Mouse (Mus musculus): ENCODE results near the gene Macrod2.
"Not testable (repeated sequence)": the region's sequence is repeated elsewhere in the genome, so short reads cannot be mapped to it uniquely, and the experiment has no call there.

Macrod2 gene

GRCm38 (mm10) chr2:140698585-140698984 lies 303.5 kb downstream of the Macrod2 start:
- DNase-seq (ENCODE audit: low read depth, low spot score), result no peak

DNA sequence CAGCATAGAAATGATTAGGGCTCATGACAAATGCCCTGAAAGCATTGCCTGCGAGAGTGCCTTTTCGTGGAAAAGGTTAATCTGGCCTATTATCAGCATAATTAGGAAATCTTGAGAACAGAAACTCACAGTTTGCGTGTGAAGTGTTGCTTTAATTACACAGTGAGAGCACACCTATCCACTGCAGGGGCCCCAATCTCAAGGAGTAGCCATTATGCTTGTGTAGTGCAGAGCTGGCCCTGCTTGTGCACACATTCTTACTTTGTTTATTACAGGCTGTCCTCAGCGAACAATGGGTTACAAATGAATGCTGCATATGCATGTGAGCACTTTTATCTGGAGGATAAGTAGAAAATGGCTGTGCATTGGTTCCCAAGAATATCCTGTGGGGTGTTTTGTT lies 308.3 kb downstream of the Macrod2 start:
- DNase-seq (ENCODE audit: low read depth, low spot score), result no peak

- no peak for DNase-seq (ENCODE audit: low read depth, low spot score)
Observed at GRCm38 (mm10) chr2:140704146-140704545, 309.0 kb downstream of the Macrod2 start.

GRCm38 (mm10) chr2:140705278-140705677 lies 310.2 kb downstream of the Macrod2 start:
- no peak for DNase-seq (ENCODE audit: low read depth, low spot score)

- no peak for DNase-seq (ENCODE audit: low read depth, low spot score)
Observed at GRCm38 (mm10) chr2:140707550-140707949, 312.4 kb downstream of the Macrod2 start.

- no peak for DNase-seq (ENCODE audit: low read depth, low spot score)
Observed at GRCm38 (mm10) chr2:140715822-140716221, 320.7 kb downstream of the Macrod2 start.

- DNase-seq (ENCODE audit: low read depth, low spot score), result no peak
Observed at GRCm38 (mm10) chr2:140717407-140717806, 322.3 kb downstream of the Macrod2 start.

- no peak for DNase-seq (ENCODE audit: low read depth, low spot score)
Observed at GRCm38 (mm10) chr2:140732616-140733183, 337.6 kb downstream of the Macrod2 start.

- DNase-seq (ENCODE audit: low read depth, low spot score), result no peak
Observed at GRCm38 (mm10) chr2:140740511-140740910, 345.4 kb downstream of the Macrod2 start.

- DNase-seq (ENCODE audit: low read depth, low spot score), result not testable (repeated sequence)
Observed at GRCm38 (mm10) chr2:140742954-140743353, 347.8 kb downstream of the Macrod2 start.

DNA sequence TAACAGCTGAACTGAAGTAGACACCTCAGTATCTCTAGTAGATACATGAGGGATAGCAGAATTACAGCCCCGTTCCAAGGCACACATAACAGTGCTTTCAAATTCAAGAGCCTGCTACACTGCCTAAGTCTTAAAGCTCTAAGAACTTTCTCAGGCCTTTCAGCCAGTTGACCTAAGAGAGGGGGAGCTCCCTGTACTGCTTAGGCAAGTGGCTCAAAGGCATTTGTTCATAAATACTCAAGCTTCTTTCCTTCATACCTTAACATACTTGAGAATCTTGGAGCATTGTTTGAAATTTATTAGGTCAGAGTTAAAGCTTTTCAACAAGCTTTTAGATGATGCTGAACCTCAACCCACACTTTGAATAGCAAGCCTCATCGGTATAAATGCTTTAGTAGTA lies 363.8 kb downstream of the Macrod2 start:
- DNase-seq (ENCODE audit: low read depth, low spot score), result no peak

GRCm38 (mm10) chr2:140759732-140760131 lies 364.6 kb downstream of the Macrod2 start:
- DNase-seq (ENCODE audit: low read depth, low spot score), result no peak

DNA sequence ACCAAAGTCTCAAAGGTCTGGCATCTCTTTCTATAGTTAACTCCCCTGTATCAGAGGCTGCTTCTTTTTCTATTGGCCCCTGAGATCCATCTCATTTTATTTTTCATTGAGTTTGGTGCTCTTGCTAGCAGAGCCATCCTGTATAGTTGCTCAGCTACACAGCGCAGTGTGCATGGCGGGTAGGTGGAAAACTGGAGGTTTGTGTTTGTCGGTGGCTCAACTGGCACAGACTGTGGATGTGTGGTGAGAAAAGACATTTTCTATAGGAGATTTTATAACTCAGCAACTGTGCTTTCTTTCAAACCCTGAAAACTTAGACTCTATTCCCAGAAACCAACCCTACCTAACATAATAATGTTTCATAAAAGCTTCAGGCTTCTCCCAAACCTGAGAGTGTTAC lies 365.0 kb downstream of the Macrod2 start:
- no peak for DNase-seq (ENCODE audit: low read depth, low spot score)

GRCm38 (mm10) chr2:140763076-140763891 lies 368.2 kb downstream of the Macrod2 start:
- no peak for DNase-seq (ENCODE audit: low read depth, low spot score)

DNA sequence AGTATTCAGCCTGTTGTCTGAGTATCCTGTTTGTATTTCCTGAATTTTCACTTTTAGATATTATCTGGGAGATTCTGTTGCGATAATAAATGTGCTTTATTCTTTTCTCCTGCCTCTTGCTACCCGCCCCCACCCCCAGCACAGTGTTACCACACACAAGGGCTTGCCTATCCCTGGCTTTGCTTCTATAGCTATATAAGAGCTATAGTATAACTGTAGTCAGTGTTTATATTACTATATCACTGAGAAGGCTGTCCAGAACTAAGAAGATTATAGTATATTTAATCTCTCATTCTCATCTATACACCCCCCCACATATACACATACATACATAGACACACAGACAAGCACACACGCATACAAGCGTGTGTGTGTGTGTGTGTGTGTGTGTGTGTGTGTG lies 374.4 kb downstream of the Macrod2 start:
- no peak for DNase-seq (ENCODE audit: low read depth, low spot score)

- DNase-seq (ENCODE audit: low read depth, low spot score), result no peak
Observed at GRCm38 (mm10) chr2:140772825-140773224, 377.7 kb downstream of the Macrod2 start.

DNA sequence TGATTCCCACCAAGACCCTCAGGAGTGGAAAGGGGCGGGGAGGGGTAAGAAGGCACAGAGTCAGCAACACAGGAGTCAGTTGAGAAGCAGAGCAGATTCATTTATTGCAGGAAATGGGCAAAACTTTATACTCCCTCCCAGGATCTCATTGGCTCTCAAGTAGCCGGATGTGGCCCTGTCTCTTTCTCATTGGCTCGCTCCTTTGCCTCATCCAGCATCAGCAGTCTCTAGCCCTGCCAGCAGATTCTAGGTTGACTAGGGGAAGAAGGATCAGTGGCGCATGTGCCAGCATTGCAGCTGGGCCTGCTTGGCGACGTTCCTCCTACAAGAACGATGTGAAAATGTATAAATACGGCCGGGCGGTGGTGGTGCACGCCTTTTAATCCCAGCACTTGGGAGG lies 378.3 kb downstream of the Macrod2 start:
- DNase-seq (ENCODE audit: low read depth, low spot score), result no peak

DNA sequence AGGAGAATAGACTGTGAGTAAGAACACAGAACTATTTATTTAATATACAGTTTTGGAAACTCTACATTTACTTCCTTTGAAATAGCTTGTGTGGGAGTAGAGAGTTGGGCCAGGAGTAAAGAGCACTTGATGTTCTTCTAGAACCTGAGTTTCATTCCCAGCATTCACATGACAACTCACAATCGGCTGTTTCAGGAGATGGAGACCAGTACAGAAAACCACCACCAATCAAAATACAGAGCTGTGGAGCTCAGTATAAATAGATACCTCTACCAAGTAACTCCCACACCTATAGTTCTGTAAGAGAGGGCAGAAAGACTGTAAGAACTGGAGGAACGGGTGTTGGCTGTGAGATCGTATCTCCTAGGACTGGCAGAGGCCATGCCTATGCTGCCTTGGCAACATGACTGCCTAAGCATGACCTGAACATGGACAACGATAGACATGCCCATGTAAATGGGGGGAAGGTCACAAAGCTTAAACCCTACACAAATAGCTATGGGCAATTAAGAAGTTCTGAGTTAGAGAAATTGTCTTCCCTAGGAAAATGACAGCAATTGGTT lies 379.8 kb downstream of the Macrod2 start:
- DNase-seq (ENCODE audit: low read depth, low spot score), result no peak

DNA sequence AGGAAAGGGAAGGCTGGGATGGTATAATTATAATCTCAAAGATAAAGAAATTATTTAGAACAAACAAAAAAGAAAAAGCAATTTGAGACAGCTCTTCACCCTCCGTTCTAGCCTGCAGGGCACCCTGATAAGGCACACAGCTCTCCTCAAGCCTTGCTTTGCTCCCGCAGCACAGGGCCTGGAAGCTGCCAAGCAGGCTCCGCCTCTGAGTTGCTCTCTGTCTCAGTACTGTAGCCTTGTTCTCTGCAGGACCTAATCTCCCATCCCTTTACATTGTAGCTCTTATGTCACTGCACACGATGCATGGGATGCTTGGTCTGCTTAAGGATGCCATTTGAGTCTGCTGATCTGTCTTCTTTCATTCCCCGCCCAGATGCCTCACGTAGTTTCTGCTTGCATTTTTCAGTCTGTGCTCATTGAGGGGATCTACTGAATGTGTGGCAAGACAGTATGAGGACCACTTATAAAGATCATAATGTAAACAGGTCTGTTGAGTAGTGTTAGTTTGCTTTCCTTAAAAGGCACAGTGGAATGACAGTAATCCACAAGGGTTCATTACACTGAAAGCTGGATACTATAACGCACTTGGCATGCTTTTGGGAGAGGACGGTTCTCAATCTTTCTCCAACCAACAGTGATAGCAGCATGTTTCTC lies 380.5 kb downstream of the Macrod2 start:
- no peak for DNase-seq (ENCODE audit: low read depth, low spot score)

- DNase-seq (ENCODE audit: low read depth, low spot score), result no peak
Observed at GRCm38 (mm10) chr2:140778212-140778611, 383.1 kb downstream of the Macrod2 start.

GRCm38 (mm10) chr2:140783041-140783440 lies 387.9 kb downstream of the Macrod2 start:
- no peak for DNase-seq (ENCODE audit: low read depth, low spot score)

- no peak for DNase-seq (ENCODE audit: low read depth, low spot score)
Observed at GRCm38 (mm10) chr2:140784626-140785025, 389.5 kb downstream of the Macrod2 start.

All from c-Kit-negative CD71-positive TER-119-positive erythroid progenitor cells, embryonic 14.5 days (primary cell).